Mouse (Mus musculus) retina, embryonic 14.5 days (tissue): ENCODE results near the gene Ubash3b.

ENCODE experiments used
- DNase-seq: peaks from one replicate; pipeline ENCODE4 v3.0.0-alpha.2; 2015; ENCODE audit warnings: low spot score

Gene Ubash3b

GRCm38 (mm10) chr9:41136273-41136672 is 25.2 kb downstream of the Ubash3b start:
- no peak for DNase-seq

- DNase-seq = no peak
Observed at GRCm38 (mm10) chr9:41134907-41135306, 26.6 kb downstream of the Ubash3b start.

GRCm38 (mm10) chr9:41130563-41130962 is 30.9 kb downstream of the Ubash3b start:
- no peak for DNase-seq

GRCm38 (mm10) chr9:41129802-41130480 is 31.6 kb downstream of the Ubash3b start:
- DNase-seq = peak; percentile 57

GRCm38 (mm10) chr9:41129273-41129672 is 32.2 kb downstream of the Ubash3b start:
- no peak for DNase-seq

- DNase-seq = peak; percentile 21
Observed at GRCm38 (mm10) chr9:41126723-41127122, 34.8 kb downstream of the Ubash3b start.

GRCm38 (mm10) chr9:41124305-41124704 is 37.2 kb downstream of the Ubash3b start:
- no peak for DNase-seq

- DNase-seq = no peak
Observed at GRCm38 (mm10) chr9:41122390-41123110, 38.9 kb downstream of the Ubash3b start.

GRCm38 (mm10) chr9:41121701-41122354 is 39.7 kb downstream of the Ubash3b start:
- DNase-seq = no peak

GRCm38 (mm10) chr9:41119958-41120357 is 41.5 kb downstream of the Ubash3b start:
- DNase-seq = no peak

- DNase-seq = no peak
Observed at GRCm38 (mm10) chr9:41118065-41118464, 43.4 kb downstream of the Ubash3b start.

GRCm38 (mm10) chr9:41116126-41116525 is 45.4 kb downstream of the Ubash3b start:
- DNase-seq = no peak

GRCm38 (mm10) chr9:41114367-41114766 is 47.1 kb downstream of the Ubash3b start:
- no peak for DNase-seq

GRCm38 (mm10) chr9:41109749-41110148 is 51.7 kb downstream of the Ubash3b start:
- DNase-seq = no peak

GRCm38 (mm10) chr9:41108324-41109180 is 52.9 kb downstream of the Ubash3b start:
- DNase-seq = no peak

GRCm38 (mm10) chr9:41105201-41105643 is 56.3 kb downstream of the Ubash3b start:
- DNase-seq = peak; percentile 40

GRCm38 (mm10) chr9:41103722-41104121 is 57.8 kb downstream of the Ubash3b start:
- no peak for DNase-seq

- no peak for DNase-seq
Observed at GRCm38 (mm10) chr9:41102613-41103012, 58.9 kb downstream of the Ubash3b start.

- no peak for DNase-seq
Observed at GRCm38 (mm10) chr9:41099897-41100296, 61.6 kb downstream of the Ubash3b start.

- no peak for DNase-seq
Observed at GRCm38 (mm10) chr9:41099067-41099466, 62.4 kb downstream of the Ubash3b start.

- no peak for DNase-seq
Observed at GRCm38 (mm10) chr9:41098065-41098464, 63.4 kb downstream of the Ubash3b start.

- no peak for DNase-seq
Observed at GRCm38 (mm10) chr9:41091993-41092392, 69.5 kb downstream of the Ubash3b start.
